Mouse (Mus musculus) midbrain, embryonic 16.5 days (tissue): ENCODE results near the gene Ltk. TPM values are rescaled to one million over a fixed set of nuclear protein-coding genes. Genes with fewer than 3 reads are reported as not detected.
"Not testable (repeated sequence)": the region's sequence is repeated elsewhere in the genome, so short reads cannot be mapped to it uniquely, and the experiment has no call there.

Experiments used
- ATAC-seq: fragments of 200-750 bp; cut with Nextera tagmentation; 2 replicates; pipeline ENCODE4 v1.8.0; 2017; ENCODE audit warnings: moderate TSS enrichment
- H3K27ac ChIP-seq: fragments of 300-500 bp; sonication (generic); 2 replicates; pipeline ENCODE4 v1.5.1; 2014; ENCODE audit warnings: mild to moderate bottlenecking, low read length, mixed read lengths
- H3K27me3 ChIP-seq: fragments of 300-500 bp; sonication (generic); 2 replicates; pipeline ENCODE4 v1.6.1; 2014; ENCODE audit warnings: low read depth, low read length, mixed read lengths; ENCODE audit not compliant: control insufficient read depth, insufficient read depth
- H3K36me3 ChIP-seq: fragments of 300-500 bp; sonication (generic); 2 replicates; pipeline ENCODE4 v1.6.1; 2014; ENCODE audit warnings: mild to moderate bottlenecking, low read length, moderate library complexity, mixed read lengths; ENCODE audit not compliant: control insufficient read depth, insufficient read depth
- H3K4me1 ChIP-seq: fragments of 300-500 bp; sonication (generic); 2 replicates; pipeline ENCODE4 v1.6.1; 2014; ENCODE audit warnings: mild to moderate bottlenecking, low read length, mixed read lengths; ENCODE audit not compliant: control insufficient read depth, insufficient read depth
- H3K4me2 ChIP-seq: fragments of 300-500 bp; sonication (generic); 2 replicates; pipeline ENCODE4 v1.6.1; 2014; ENCODE audit warnings: mild to moderate bottlenecking, low read length, mixed read lengths
- H3K4me3 ChIP-seq: fragments of 300-500 bp; sonication (generic); 2 replicates; pipeline ENCODE4 v1.5.1; 2014; ENCODE audit warnings: low read depth, mild to moderate bottlenecking, low read length, moderate library complexity, mixed read lengths
- H3K9ac ChIP-seq: fragments of 300-500 bp; sonication (generic); 2 replicates; pipeline ENCODE4 v1.6.1; 2014; ENCODE audit warnings: low read depth, low read length, mixed read lengths
- H3K9me3 ChIP-seq: fragments of 300-500 bp; sonication (generic); replicated peaks from 2 replicates; pipeline ENCODE4 v1.6.1; 2014; ENCODE audit warnings: mild to moderate bottlenecking, low read length, mixed read lengths; ENCODE audit not compliant: control insufficient read depth, poor library complexity, severe bottlenecking
- WGBS: fragments of 180-500 bp; shearing (Covaris S2); extraction: QIAGEN DNeasy Blood & Tissue Kit; methylation state at CpG from one replicate; pipeline ENCODE4 v1.1.7; 2014; 5-methylcytosine and 5-hydroxymethylcytosine counted together
- polyA plus RNA-seq: library from polyadenylated mRNA; unstranded; fragments of >200 nt; fragmentation: Nextera tagmentation; extraction: Ambion mirVana; gene quantifications from 2 replicates; pipeline ENCODE4 v1.2.1, GENCODE M21; 2015

The Ltk gene
- polyA plus RNA-seq, 1 experiment from 2014 or later: 2.7 TPM

DNA sequence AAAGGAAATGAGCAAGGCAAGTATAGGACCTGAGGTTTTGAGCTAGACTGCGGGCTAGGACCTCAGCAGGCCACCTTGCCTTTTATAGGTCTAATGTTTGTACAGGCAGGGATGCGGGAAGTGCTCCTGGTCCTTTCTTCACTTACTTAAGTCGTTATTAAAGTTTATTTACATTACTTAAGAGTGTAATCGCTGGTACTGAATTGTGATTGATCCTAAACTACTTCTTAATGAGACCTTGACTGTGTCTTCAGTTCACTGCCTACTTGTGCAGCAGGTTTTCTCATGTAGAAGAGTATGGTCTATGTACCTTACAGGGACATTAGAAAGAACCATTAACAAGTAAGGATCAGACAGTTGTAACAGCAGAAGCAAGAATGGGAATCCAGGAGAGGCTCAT, 29.5 kb downstream of the Ltk start:
- H3K27ac ChIP-seq: no peak overlapping the region
- H3K27me3 ChIP-seq: no peaks in the 10 kb centered on the region
- 95% methylated on average over 4 of the region's 4 CpGs for WGBS

DNA sequence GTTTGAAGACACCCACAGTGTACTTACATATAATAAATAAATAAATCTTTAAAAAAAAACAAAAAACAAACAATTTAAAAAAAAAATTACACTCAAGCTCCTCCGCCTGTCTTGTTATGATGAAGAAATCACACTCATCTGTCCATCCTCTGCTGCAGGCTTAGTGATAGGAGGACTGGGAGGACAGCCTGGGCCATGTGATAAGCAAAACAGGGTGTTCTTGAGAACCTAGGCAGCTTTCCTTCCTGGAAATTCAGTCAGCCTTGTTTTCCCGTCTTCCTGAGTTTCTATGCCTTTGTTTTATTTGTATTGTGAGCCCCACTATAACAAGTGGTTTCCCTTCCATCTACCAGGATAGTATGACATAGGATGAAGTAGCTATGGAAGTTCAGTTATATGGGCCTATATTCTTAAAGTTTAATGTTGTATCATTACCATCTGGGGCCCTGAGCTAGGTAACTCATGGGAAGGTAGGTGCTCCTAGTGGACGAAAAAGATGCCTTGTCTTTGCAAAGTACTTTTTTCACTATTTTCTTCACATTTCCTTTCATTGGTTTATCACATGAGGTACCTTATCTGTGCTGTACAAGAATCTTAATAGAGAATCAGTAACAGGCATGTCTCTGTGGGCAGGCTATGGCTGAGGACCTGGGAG, 32.3 kb downstream of the Ltk start:
- peaks cover 50% of the 10 kb centered on the region for H3K36me3 ChIP-seq
- 93% methylated on average over 3 of the region's 3 CpGs for WGBS
- no peak for ATAC-seq

More for the DNA sequence above, 29.5 kb downstream of the Ltk start:
- no peak overlapping the region for H3K4me3 ChIP-seq
- H3K36me3 ChIP-seq: peaks cover 52% of the 10 kb centered on the region
- H3K9ac ChIP-seq: no peak overlapping the region
- H3K4me1 ChIP-seq: no peaks in the 10 kb centered on the region
- no peaks in the 10 kb centered on the region for H3K9me3 ChIP-seq
- no peak for ATAC-seq
- no peak overlapping the region for H3K4me2 ChIP-seq

DNA sequence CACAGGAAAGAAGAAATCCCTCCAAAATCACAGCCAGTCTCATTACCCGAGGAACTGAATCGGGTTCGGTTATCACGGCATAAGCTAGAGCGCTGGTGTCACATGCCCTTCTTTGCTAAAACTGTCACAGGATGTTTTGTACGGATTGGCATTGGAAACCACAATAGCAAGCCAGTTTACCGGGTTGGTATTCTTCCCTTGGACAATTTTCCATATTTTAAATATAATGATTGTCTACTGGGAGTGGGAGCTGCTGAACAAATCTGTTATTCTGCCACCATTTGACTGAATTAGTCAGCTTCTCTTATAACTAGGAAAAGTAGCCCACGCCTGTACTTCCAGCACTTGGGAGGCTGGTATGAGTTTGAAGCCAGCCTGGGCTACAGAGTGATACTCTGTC, 39.2 kb downstream of the Ltk start:
- ATAC-seq: no peak
- Histone ChIP-seq H3K4me1 (no peaks in the 10 kb centered on the region), H3K36me3 (peaks cover 42% of the 10 kb centered on the region), H3K4me3 (no peak overlapping the region), H3K9me3 (no peaks in the 10 kb centered on the region), H3K27me3 (no peaks in the 10 kb centered on the region), H3K27ac (no peak overlapping the region), H3K9ac (no peak overlapping the region), H3K4me2 (no peak overlapping the region)
- WGBS: 98% methylated on average over 8 of the region's 8 CpGs

More for the DNA sequence above, 32.3 kb downstream of the Ltk start:
- Histone ChIP-seq H3K27ac (no peak overlapping the region), H3K4me3 (no peak overlapping the region), H3K9me3 (no peaks in the 10 kb centered on the region), H3K9ac (no peak overlapping the region), H3K4me1 (no peaks in the 10 kb centered on the region), H3K27me3 (no peaks in the 10 kb centered on the region), H3K4me2 (no peak overlapping the region)

DNA sequence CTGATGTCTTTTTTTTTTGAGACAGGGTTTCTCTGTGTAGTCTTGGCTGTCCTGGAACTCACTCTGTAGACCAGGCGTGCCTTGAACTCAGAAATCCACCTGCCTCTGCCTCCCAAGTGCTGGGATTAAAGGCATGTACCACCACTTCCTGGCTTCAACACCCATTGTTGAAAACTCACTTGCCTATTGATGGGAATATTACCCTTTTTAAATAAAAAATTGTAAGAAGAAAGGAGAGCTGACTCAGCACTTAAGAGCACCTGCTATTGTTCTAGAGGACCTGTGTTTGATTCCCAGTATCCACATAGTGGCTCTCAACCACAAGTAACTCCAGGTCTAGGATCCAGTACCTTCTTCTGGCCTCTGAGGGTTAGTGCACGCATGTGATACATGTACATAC, 44.4 kb downstream of the Ltk start:
- not testable (repeated sequence) for H3K4me3 ChIP-seq, H3K9ac ChIP-seq, ATAC-seq, H3K4me1 ChIP-seq, H3K9me3 ChIP-seq, H3K27me3 ChIP-seq, H3K27ac ChIP-seq, H3K4me2 ChIP-seq
- WGBS: 98% methylated on average over 2 of the region's 2 CpGs
- peaks cover 24% of the 10 kb centered on the region for H3K36me3 ChIP-seq

DNA sequence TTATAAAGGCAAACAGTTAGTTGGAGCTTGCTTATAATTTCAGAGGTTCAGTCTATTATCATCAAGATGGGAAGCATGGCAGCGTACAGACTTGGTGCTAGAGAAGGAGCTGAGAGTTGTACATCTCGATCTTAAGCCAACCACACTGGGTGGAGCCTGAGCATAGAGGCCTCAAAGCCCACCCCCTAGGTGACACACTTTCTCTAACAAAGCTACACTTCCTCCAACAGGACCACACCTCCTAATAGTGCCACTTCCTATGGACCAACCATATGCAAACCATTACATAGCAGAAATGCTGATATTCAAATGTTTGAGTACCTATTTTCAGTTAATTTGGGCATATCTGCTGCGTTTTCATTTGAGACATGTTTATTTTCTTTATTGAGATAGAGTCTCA, 50.2 kb downstream of the Ltk start:
- Histone ChIP-seq H3K4me1 (no peaks in the 10 kb centered on the region), H3K27ac (no peak overlapping the region), H3K9ac (no peak overlapping the region), H3K4me3 (no peak overlapping the region), H3K4me2 (no peak overlapping the region), H3K27me3 (no peaks in the 10 kb centered on the region), H3K9me3 (no peaks in the 10 kb centered on the region), H3K36me3 (peaks cover 18% of the 10 kb centered on the region; the same call in 1 of the 2 replicates)
- no peak for ATAC-seq
- 97% methylated on average over 3 of the region's 3 CpGs for WGBS

DNA sequence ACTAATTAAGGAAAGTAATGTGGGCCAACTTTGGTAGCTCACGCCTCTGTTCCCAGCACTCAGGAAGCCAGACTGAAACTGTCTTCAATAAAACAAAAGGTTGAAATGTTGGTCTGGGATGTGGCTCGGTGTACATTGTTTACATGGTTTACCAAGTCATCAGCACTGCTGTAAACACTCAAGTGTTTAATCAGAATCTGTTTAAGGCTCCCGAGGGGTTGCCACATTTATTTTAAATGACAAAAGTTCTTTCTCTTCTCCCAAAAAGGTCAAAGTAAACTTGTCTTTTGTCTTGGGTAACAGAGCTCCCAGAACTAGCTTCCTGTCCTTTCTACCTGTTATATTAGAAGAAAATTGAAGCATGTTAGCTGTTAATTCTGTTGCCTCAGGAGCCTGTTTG, 52.6 kb downstream of the Ltk start:
- whole genome bisulfite sequencing: 98% methylated on average over 3 of the region's 3 CpGs
- H3K36me3 ChIP-seq: peaks cover 12% of the 10 kb centered on the region; the same call in 1 of the 2 replicates

DNA sequence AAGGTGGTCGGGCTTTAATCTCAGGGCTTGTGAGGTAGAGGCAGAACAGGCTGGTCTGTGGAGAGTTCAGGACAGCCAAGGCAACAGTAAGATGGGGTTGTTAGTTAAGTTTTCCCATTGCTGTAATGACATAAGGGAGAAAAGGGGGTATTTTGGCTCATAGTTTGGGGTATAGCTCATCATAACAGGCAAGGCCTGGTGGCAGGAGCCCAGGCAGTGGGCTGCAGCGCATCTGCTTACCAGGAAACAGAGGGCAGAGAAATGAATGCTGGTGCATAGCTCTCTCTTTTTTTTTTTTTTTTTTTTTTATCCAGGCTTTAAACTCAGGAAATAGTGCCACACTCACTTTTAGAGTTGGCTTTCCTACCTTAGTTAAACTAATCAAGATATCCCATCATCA, 57.1 kb downstream of the Ltk start:
- no peaks in the 10 kb centered on the region for H3K9me3 ChIP-seq
- no peak for ATAC-seq
- H3K4me1 ChIP-seq: no peaks in the 10 kb centered on the region
- no peaks in the 10 kb centered on the region for H3K27me3 ChIP-seq
- H3K36me3 ChIP-seq: peaks cover 10% of the 10 kb centered on the region; the same call in 1 of the 2 replicates
- H3K9ac ChIP-seq: no peak overlapping the region
- H3K27ac ChIP-seq: no peak overlapping the region
- no peak overlapping the region for H3K4me2 ChIP-seq
- no peak overlapping the region for H3K4me3 ChIP-seq
- 92% methylated on average over 2 of the region's 2 CpGs for WGBS

More for the DNA sequence above, 52.6 kb downstream of the Ltk start:
- no peak overlapping the region for H3K4me3 ChIP-seq
- no peak for ATAC-seq
- no peaks in the 10 kb centered on the region for H3K9me3 ChIP-seq
- no peak overlapping the region for H3K9ac ChIP-seq
- H3K4me2 ChIP-seq: no peak overlapping the region
- H3K4me1 ChIP-seq: no peaks in the 10 kb centered on the region
- H3K27ac ChIP-seq: no peak overlapping the region
- no peaks in the 10 kb centered on the region for H3K27me3 ChIP-seq

Other genes with a start within 250 kb of the Ltk start
- 1.0 TPM in 2 replicates for gene Exd1, start 212.8 kb downstream of the Ltk start, polyA plus RNA-seq
- 58.4 and 59.6 TPM in 2 replicates for gene Chp1, start 212.7 kb downstream of the Ltk start, polyA plus RNA-seq
- 7.1 and 9.6 TPM in 2 replicates for gene Nusap1, start 142.1 kb downstream of the Ltk start, polyA plus RNA-seq
- 3.4 and 3.7 TPM in 2 replicates for gene Oip5, start 142.0 kb downstream of the Ltk start, polyA plus RNA-seq
- 39.0 and 43.0 TPM in 2 replicates for gene Ndufaf1, start 97.6 kb downstream of the Ltk start, polyA plus RNA-seq
- 53.3 and 58.6 TPM in 2 replicates for gene Rtf1, start 85.4 kb downstream of the Ltk start, polyA plus RNA-seq
- gene Itpka, start 18.1 kb downstream of the Ltk start, polyA plus RNA-seq: 0.19 TPM in 2 replicates
- 16.9 and 17.5 TPM in 2 replicates for gene Rpap1, start 27.1 kb upstream of the Ltk start, polyA plus RNA-seq
- gene Tyro3, start 37.3 kb upstream of the Ltk start, polyA plus RNA-seq: 20.0 and 24.4 TPM in 2 replicates
- 24.0 and 26.6 TPM in 2 replicates for gene Mga, start 136.8 kb upstream of the Ltk start, polyA plus RNA-seq
- gene Mapkbp1, start 212.3 kb upstream of the Ltk start, polyA plus RNA-seq: 8.3 and 9.3 TPM in 2 replicates